In the genomic region with DNA sequence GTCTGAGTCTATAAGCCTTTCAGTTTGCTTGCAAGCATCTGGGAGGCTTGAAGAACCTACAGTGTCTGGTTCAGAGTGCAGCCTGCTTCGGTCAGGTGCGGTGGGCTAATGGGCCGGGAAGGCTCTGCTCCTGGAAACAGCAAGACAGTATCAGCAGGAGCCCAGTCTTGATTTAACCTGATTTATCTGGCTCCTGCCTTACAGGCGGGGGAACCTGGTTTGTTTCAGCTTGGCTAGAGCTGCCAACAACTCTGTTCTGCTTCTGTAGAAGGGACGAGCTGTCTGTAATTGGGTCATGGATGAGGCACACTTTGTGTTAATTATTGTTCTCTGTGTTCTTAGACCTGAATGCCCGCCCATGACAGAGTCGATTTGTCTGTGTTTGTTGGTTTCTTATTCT, we compare ENCODE assay signal across 19 mouse cellular contexts.
DNase-seq lines count a peak whose midpoint lies in the region; ATAC-seq lines count a peak whose summit lies in the region.
"Had no signal": no experiment of that assay in that cellular context is flagged by ENCODE, and none has a peak within 500 bp of the region (broad histone marks: within the 10 kb centered on the region; RNA-seq: fewer than 3 reads in every experiment).

No protein-coding gene starts in this region.

- H3K4me2 ChIP-seq in hindbrain, embryonic 16.5 days (ENCODE audit: low read length), result no peak overlapping the region
- H3K4me2 ChIP-seq in intestine, embryonic 15.5 days (replicated peaks), result no peak overlapping the region
- H3K4me2 ChIP-seq: heart, embryonic 15.5 days; hindbrain, embryonic 13.5 days; liver, embryonic 13.5 days; neural tube, embryonic 12.5 days; stomach, embryonic 15.5 days had no signal

- ATAC-seq in hindbrain, embryonic 16.5 days, result no peak
- no peak for ATAC-seq in intestine, embryonic 15.5 days

- DNase-seq in adrenal gland, adult (ENCODE audit: inconsistent age in 2 of 2, low spot score in 1 of 2), result peak; percentile 19 to 40
- no peak for DNase-seq in adrenal gland, postnatal 36 days
- no peak for DNase-seq in hindbrain, embryonic 10.5 days (ENCODE audit: low spot score)
- DNase-seq in kidney, adult 9 months, result peak; percentile 78
- DNase-seq in retina, embryonic 14.5 days (ENCODE audit: low spot score), result peak; percentile 40
- no peak for DNase-seq in neural tube, embryonic 10.5 days (ENCODE audit: extremely low spot score, low spot score)
- DNase-seq: adrenal gland, postnatal 25 days; cerebellum, postnatal 25 days; layer of hippocampus, postnatal 36 days; liver, embryonic 13.5 days; lung, postnatal 10 days; thymus, postnatal 14 days had no signal

- no peak overlapping the region for H3K9ac ChIP-seq in hindbrain, embryonic 16.5 days (ENCODE audit: low read depth, low read length)
- no peak overlapping the region for H3K9ac ChIP-seq in intestine, embryonic 15.5 days
- H3K9ac ChIP-seq: heart, embryonic 15.5 days; hindbrain, embryonic 13.5 days; liver, embryonic 13.5 days; neural tube, embryonic 12.5 days; stomach, embryonic 15.5 days had no signal

- H3K27me3 ChIP-seq in hindbrain, embryonic 10.5 days (ENCODE audit: insufficient read depth, poor library complexity, severe bottlenecking), result no peaks in the 10 kb centered on the region
- H3K27me3 ChIP-seq in hindbrain, embryonic 16.5 days (replicated peaks; ENCODE audit: control insufficient read depth, insufficient read depth, low read length), result no peaks in the 10 kb centered on the region
- H3K27me3 ChIP-seq in intestine, embryonic 15.5 days (replicated peaks), result no peaks in the 10 kb centered on the region
- H3K27me3 ChIP-seq: heart, embryonic 15.5 days; hindbrain, embryonic 13.5 days; liver, embryonic 13.5 days; megakaryocyte, embryonic 14.5 days; neural tube, embryonic 12.5 days; stomach, embryonic 15.5 days had no signal

- H3K4me3 ChIP-seq in hindbrain, embryonic 10.5 days, result no peak overlapping the region
- no peak overlapping the region for H3K4me3 ChIP-seq in hindbrain, embryonic 16.5 days (ENCODE audit: low read length)
- H3K4me3 ChIP-seq in intestine, embryonic 15.5 days (replicated peaks), result no peak overlapping the region
- H3K4me3 ChIP-seq: heart, embryonic 15.5 days; hindbrain, embryonic 13.5 days; liver, embryonic 13.5 days; megakaryocyte, embryonic 14.5 days; neural tube, embryonic 12.5 days; stomach, embryonic 15.5 days had no signal

- peak overlapping the region; percentile 45; the same call in 1 of the 2 replicates for H3K27ac ChIP-seq in hindbrain, embryonic 10.5 days
- no peak overlapping the region for H3K27ac ChIP-seq in hindbrain, embryonic 16.5 days (ENCODE audit: low read depth, low read length)
- H3K27ac ChIP-seq in intestine, embryonic 15.5 days, result no peak overlapping the region
- H3K27ac ChIP-seq: heart, embryonic 15.5 days; hindbrain, embryonic 13.5 days; liver, embryonic 13.5 days; neural tube, embryonic 12.5 days; stomach, embryonic 15.5 days had no signal

- H3K9me3 ChIP-seq in hindbrain, embryonic 10.5 days, result no peaks in the 10 kb centered on the region
- no peaks in the 10 kb centered on the region for H3K9me3 ChIP-seq in hindbrain, embryonic 16.5 days (ENCODE audit: control insufficient read depth, low read length)
- H3K9me3 ChIP-seq in intestine, embryonic 15.5 days, result no peaks in the 10 kb centered on the region
- H3K9me3 ChIP-seq: heart, embryonic 15.5 days; hindbrain, embryonic 13.5 days; liver, embryonic 13.5 days; neural tube, embryonic 12.5 days; stomach, embryonic 15.5 days had no signal

- H3K4me1 ChIP-seq in hindbrain, embryonic 10.5 days (replicated peaks), result peaks cover 15% of the 10 kb centered on the region
- no peaks in the 10 kb centered on the region for H3K4me1 ChIP-seq in hindbrain, embryonic 16.5 days (ENCODE audit: control insufficient read depth, insufficient read depth, low read depth, low read length)
- H3K4me1 ChIP-seq in intestine, embryonic 15.5 days (replicated peaks), result no peaks in the 10 kb centered on the region
- H3K4me1 ChIP-seq: heart, embryonic 15.5 days; hindbrain, embryonic 13.5 days; liver, embryonic 13.5 days; megakaryocyte, embryonic 14.5 days; neural tube, embryonic 12.5 days; stomach, embryonic 15.5 days had no signal

- WGBS in hindbrain, embryonic 10.5 days, result 77% methylated on average over 7 of the region's 7 CpGs
- WGBS in hindbrain, embryonic 16.5 days, result 83% methylated on average over 7 of the region's 7 CpGs
- 64% methylated on average over 7 of the region's 7 CpGs for WGBS in intestine, embryonic 15.5 days

- no peaks in the 10 kb centered on the region for H3K36me3 ChIP-seq in hindbrain, embryonic 10.5 days
- no peaks in the 10 kb centered on the region for H3K36me3 ChIP-seq in hindbrain, embryonic 16.5 days (ENCODE audit: control insufficient read depth, insufficient read depth, low read length)
- no peaks in the 10 kb centered on the region for H3K36me3 ChIP-seq in intestine, embryonic 15.5 days
- H3K36me3 ChIP-seq: heart, embryonic 15.5 days; hindbrain, embryonic 13.5 days; liver, embryonic 13.5 days; neural tube, embryonic 12.5 days; stomach, embryonic 15.5 days had no signal

Comparison
In these comparisons a context has a peak if more than half of its experiments do, and no peak if none do; other contexts are left out.
1. DNase-seq: peak in adrenal gland, adult (2 of 2), kidney, adult 9 months (single experiment) and retina, embryonic 14.5 days (single experiment); none in adrenal gland, postnatal 36 days (0 of 2), hindbrain, embryonic 10.5 days (single experiment) and neural tube, embryonic 10.5 days (single experiment).